Mouse (Mus musculus) right cerebral cortex, postnatal 14 days (tissue): ENCODE data around the gene Pth2.

Experiments used
- DNase-seq: peaks from one replicate; pipeline ENCODE4 v3.0.0; 2022

Gene Pth2

GRCm38 (mm10) chr7:45198961-45199360, 18.2 kb downstream of the Pth2 start:
- no peak for DNase-seq

GRCm38 (mm10) chr7:45202654-45203053, 21.9 kb downstream of the Pth2 start:
- no peak for DNase-seq

GRCm38 (mm10) chr7:45204380-45205143, 23.8 kb downstream of the Pth2 start, which contains the start of gene Ccdc155:
TSS of gene Ccdc155 (minus strand) at chr7:45204892.
- DNase-seq, result peak; percentile 95

GRCm38 (mm10) chr7:45208260-45208659, 27.5 kb downstream of the Pth2 start:
- DNase-seq, result no peak

GRCm38 (mm10) chr7:45211070-45211469, 30.3 kb downstream of the Pth2 start:
- DNase-seq, result no peak

- DNase-seq, result no peak
Observed at GRCm38 (mm10) chr7:45211851-45212251, 31.1 kb downstream of the Pth2 start, which contains the start of gene Dkkl1. TSS of gene Dkkl1 (minus strand) at chr7:45212147.

GRCm38 (mm10) chr7:45212356-45212755, 31.6 kb downstream of the Pth2 start:
- DNase-seq, result no peak

- DNase-seq, result no peak
Observed at GRCm38 (mm10) chr7:45213708-45214107, 32.9 kb downstream of the Pth2 start.

- no peak for DNase-seq
Observed at GRCm38 (mm10) chr7:45215673-45216441, 35.1 kb downstream of the Pth2 start, which contains the start of gene Tead2. TSS of gene Tead2 (plus strand) at chr7:45215753.

- no peak for DNase-seq
Observed at GRCm38 (mm10) chr7:45216442-45217183, 35.8 kb downstream of the Pth2 start.

- DNase-seq, result no peak
Observed at GRCm38 (mm10) chr7:45221680-45222079, 40.9 kb downstream of the Pth2 start.

- no peak for DNase-seq
Observed at GRCm38 (mm10) chr7:45224826-45225225, 44.0 kb downstream of the Pth2 start.

- no peak for DNase-seq
Observed at GRCm38 (mm10) chr7:45226421-45226820, 45.6 kb downstream of the Pth2 start.

GRCm38 (mm10) chr7:45228548-45228947, 47.8 kb downstream of the Pth2 start:
- DNase-seq, result no peak

- DNase-seq, result no peak
Observed at GRCm38 (mm10) chr7:45229046-45229445, 48.3 kb downstream of the Pth2 start.

GRCm38 (mm10) chr7:45229459-45230203, 48.8 kb downstream of the Pth2 start:
- DNase-seq, result no peak

- DNase-seq, result no peak
Observed at GRCm38 (mm10) chr7:45231192-45231591, 50.4 kb downstream of the Pth2 start.
